Mouse (Mus musculus) cerebellum, adult 9-11 months (tissue): ENCODE measurements around the gene Scamp2.

Source experiments
- DNase-seq: peaks from one replicate; pipeline ENCODE4 v3.0.0; 2022

The Scamp2 gene

GRCm38 (mm10) chr9:57597929-57598382 is 37.2 kb downstream of the Scamp2 start:
- no peak for DNase-seq

- DNase-seq, result no peak
Observed at GRCm38 (mm10) chr9:57598851-57599563, 38.3 kb downstream of the Scamp2 start.

GRCm38 (mm10) chr9:57600620-57601352 is 40.0 kb downstream of the Scamp2 start:
- no peak for DNase-seq

- no peak for DNase-seq
Observed at GRCm38 (mm10) chr9:57601353-57601706, 40.6 kb downstream of the Scamp2 start.

- no peak for DNase-seq
Observed at GRCm38 (mm10) chr9:57602098-57602497, 41.4 kb downstream of the Scamp2 start.

- no peak for DNase-seq
Observed at GRCm38 (mm10) chr9:57604875-57605274, 44.1 kb downstream of the Scamp2 start.

- DNase-seq, result no peak
Observed at GRCm38 (mm10) chr9:57605503-57605902, 44.8 kb downstream of the Scamp2 start.

GRCm38 (mm10) chr9:57606139-57606851 is 45.6 kb downstream of the Scamp2 start, which contains the start of gene Cplx3:
TSS of gene Cplx3 (minus strand) at chr9:57606281.
- DNase-seq, result no peak

GRCm38 (mm10) chr9:57609803-57610202 is 49.1 kb downstream of the Scamp2 start:
- DNase-seq, result no peak

GRCm38 (mm10) chr9:57610359-57610826 is 49.6 kb downstream of the Scamp2 start:
- peak; percentile 68 for DNase-seq

GRCm38 (mm10) chr9:57612587-57612986 is 51.8 kb downstream of the Scamp2 start:
- no peak for DNase-seq

GRCm38 (mm10) chr9:57613975-57614374 is 53.2 kb downstream of the Scamp2 start:
- DNase-seq, result no peak

GRCm38 (mm10) chr9:57614786-57615185 is 54.0 kb downstream of the Scamp2 start:
- no peak for DNase-seq

GRCm38 (mm10) chr9:57617556-57618169 is 56.9 kb downstream of the Scamp2 start:
- no peak for DNase-seq

- no peak for DNase-seq
Observed at GRCm38 (mm10) chr9:57618854-57619253, 58.1 kb downstream of the Scamp2 start.

- no peak for DNase-seq
Observed at GRCm38 (mm10) chr9:57620674-57621073, 59.9 kb downstream of the Scamp2 start, which contains the start of gene Lman1l. TSS of gene Lman1l (minus strand) at chr9:57620774.

GRCm38 (mm10) chr9:57624295-57624694 is 63.6 kb downstream of the Scamp2 start:
- DNase-seq, result no peak

- DNase-seq, result peak; percentile 58
Observed at GRCm38 (mm10) chr9:57625674-57626500, 65.1 kb downstream of the Scamp2 start.

GRCm38 (mm10) chr9:57627191-57627590 is 66.4 kb downstream of the Scamp2 start:
- no peak for DNase-seq

- DNase-seq, result no peak
Observed at GRCm38 (mm10) chr9:57627892-57628291, 67.1 kb downstream of the Scamp2 start.

- DNase-seq, result peak; percentile 36
Observed at GRCm38 (mm10) chr9:57628717-57629116, 68.0 kb downstream of the Scamp2 start.
